Mouse (Mus musculus): ENCODE measurements around the gene Phex.

GRCm38 (mm10) chrX:157434768-157435167 is 19.7 kb upstream of the Phex start:
- TF ChIP-seq CTCF (IDR thresholded peaks at IDR 0.05; ENCODE audit: low read depth) (no peak), EP300 (IDR thresholded peaks at IDR 0.05; ENCODE audit: low read depth) (no peak)

All from liver, postnatal 0 days (tissue).